Comparison of ENCODE assay signal across 8 mouse cellular contexts in genomic region chr8:58566115-58566514, GRCm38 (mm10).
DNase-seq lines count a peak whose midpoint lies in the region.

No protein-coding gene starts in this region.

- intact Hi-C loops in left cerebral cortex, postnatal 25 days (cut with DNase I) = loop anchor here (2.0 kb wide), 1 partner anchor 1901 kb away; no protein-coding TSS in a partner anchor

- DNase-seq in kidney, adult 9 months = peak; percentile 1
- no peak for DNase-seq in kidney, adult 18-20 months
- peak; percentile 41 for DNase-seq in ES-CJ7 (ENCODE audit: low read depth, low spot score)
- DNase-seq in cerebellum, postnatal 10 days = peak; percentile 59 to 67
- peak; percentile 18 to 46 for DNase-seq in left cerebral cortex, postnatal 25 days (ENCODE audit: low spot score in 2 of 2)
- DNase-seq in gastrocnemius, postnatal 10 days = no peak
- no peak for DNase-seq in adrenal gland, adult 2 months
- no peak for DNase-seq in heart, adult 11 months

Comparison
In these comparisons a context has a peak if more than half of its experiments do, and no peak if none do; other contexts are left out.
1. DNase-seq: peak in kidney, adult 9 months (single experiment), ES-CJ7 (single experiment), cerebellum, postnatal 10 days (2 of 2) and left cerebral cortex, postnatal 25 days (2 of 2); none in kidney, adult 18-20 months (single experiment), gastrocnemius, postnatal 10 days (single experiment), adrenal gland, adult 2 months (single experiment) and heart, adult 11 months (single experiment).